Mouse (Mus musculus) liver, embryonic 12.5 days (tissue): ENCODE measurements around the gene Inpp5f. TPM values are rescaled to one million over a fixed set of nuclear protein-coding genes. Genes with fewer than 3 reads are reported as not detected.
"Not testable (repeated sequence)": the region's sequence is repeated elsewhere in the genome, so short reads cannot be mapped to it uniquely, and the experiment has no call there.

Source experiments
- ATAC-seq: fragments of 200-750 bp; cut with Nextera tagmentation; 2 replicates; pipeline ENCODE4 v1.8.0; 2017; ENCODE audit warnings: moderate number of reproducible peaks, mild to moderate bottlenecking, moderate library complexity
- H3K27ac ChIP-seq: fragments of 300-500 bp; sonication (generic); 2 replicates; pipeline ENCODE4 v1.5.1; 2016; ENCODE audit warnings: mild to moderate bottlenecking
- H3K27me3 ChIP-seq: fragments of 300-500 bp; sonication (generic); replicated peaks from 2 replicates; pipeline ENCODE4 v1.6.1; 2016; ENCODE audit warnings: mild to moderate bottlenecking, moderate library complexity
- H3K36me3 ChIP-seq: fragments of 300-500 bp; sonication (generic); 2 replicates; pipeline ENCODE4 v1.6.1; 2016; ENCODE audit warnings: mild to moderate bottlenecking, moderate library complexity
- H3K4me1 ChIP-seq: fragments of 300-500 bp; sonication (generic); 2 replicates; pipeline ENCODE4 v1.6.1; 2016
- H3K4me2 ChIP-seq: fragments of 300-500 bp; sonication (generic); 2 replicates; pipeline ENCODE4 v1.6.1; 2016; ENCODE audit warnings: mild to moderate bottlenecking, moderate library complexity
- H3K4me3 ChIP-seq: fragments of 300-500 bp; sonication (generic); 2 replicates; pipeline ENCODE4 v1.5.1; 2016; ENCODE audit warnings: mild to moderate bottlenecking, moderate library complexity
- H3K9ac ChIP-seq: fragments of 300-500 bp; sonication (generic); 2 replicates; pipeline ENCODE4 v1.6.1; 2016; ENCODE audit warnings: mild to moderate bottlenecking, moderate library complexity
- H3K9me3 ChIP-seq: fragments of 300-500 bp; sonication (generic); replicated peaks from 2 replicates; pipeline ENCODE4 v1.6.1; 2016; ENCODE audit warnings: mild to moderate bottlenecking, moderate library complexity
- WGBS: fragments of 180-500 bp; shearing (Covaris S2); methylation state at CpG from one replicate; pipeline ENCODE4 v1.1.7; 2016; ENCODE audit not compliant: insufficient replicate concordance; 5-methylcytosine and 5-hydroxymethylcytosine counted together
- polyA plus RNA-seq: library from polyadenylated mRNA; unstranded; fragments of >200 nt; fragmentation: Nextera tagmentation; extraction: Ambion mirVana; gene quantifications from 2 replicates; pipeline ENCODE4 v1.2.1, GENCODE M21; 2016

Inpp5f gene
- polyA plus RNA-seq, 1 experiment from 2014 or later, result 9.3 TPM

GRCm38 (mm10) chr7:128672408-128673010 is 61.4 kb downstream of the Inpp5f start:
- peak overlapping the region; percentile 42 for H3K4me3 ChIP-seq
- H3K36me3 ChIP-seq, result peaks cover 29% of the 10 kb centered on the region
- H3K27ac ChIP-seq, result peak overlapping the region; percentile 91

GRCm38 (mm10) chr7:128678546-128678945 is 67.4 kb downstream of the Inpp5f start:
- ATAC-seq, result no peak
- H3K4me3 ChIP-seq, result no peak overlapping the region
- H3K9ac ChIP-seq, result no peak overlapping the region
- peaks cover 20% of the 10 kb centered on the region for H3K36me3 ChIP-seq
- no peak overlapping the region for H3K4me2 ChIP-seq
- no peak overlapping the region for H3K27ac ChIP-seq
- WGBS, result 62% methylated on average over 3 of the region's 3 CpGs
- H3K9me3 ChIP-seq, result no peaks in the 10 kb centered on the region
- peaks cover 3% of the 10 kb centered on the region for H3K4me1 ChIP-seq
- H3K27me3 ChIP-seq, result no peaks in the 10 kb centered on the region

More at GRCm38 (mm10) chr7:128672408-128673010, 61.4 kb downstream of the Inpp5f start:
- no peaks in the 10 kb centered on the region for H3K9me3 ChIP-seq
- H3K4me1 ChIP-seq, result peaks cover 51% of the 10 kb centered on the region
- H3K9ac ChIP-seq, result peak overlapping the region; percentile 56
- no peaks in the 10 kb centered on the region for H3K27me3 ChIP-seq
- 5% methylated on average over 15 of the region's 15 CpGs for WGBS
- H3K4me2 ChIP-seq, result peak overlapping the region; percentile 73
- peak; percentile 97 for ATAC-seq

- peaks cover 9% of the 10 kb centered on the region for H3K4me1 ChIP-seq
- H3K9me3 ChIP-seq, result no peaks in the 10 kb centered on the region
- peak overlapping the region; percentile 77 for H3K4me2 ChIP-seq
- 53% methylated on average over 56 of the region's 56 CpGs for WGBS
- H3K9ac ChIP-seq, result peak overlapping the region; percentile 43
- no peak overlapping the region for H3K27ac ChIP-seq
- peak; percentile 75 for ATAC-seq
- peaks cover 45% of the 10 kb centered on the region for H3K36me3 ChIP-seq
- peak overlapping the region; percentile 61 for H3K4me3 ChIP-seq
- no peaks in the 10 kb centered on the region for H3K27me3 ChIP-seq
These were observed 76.9 kb downstream of the Inpp5f start for GRCm38 (mm10) chr7:128687821-128688564.

GRCm38 (mm10) chr7:128689347-128689746 is 78.2 kb downstream of the Inpp5f start:
- H3K9ac ChIP-seq, result no peak overlapping the region
- no peaks in the 10 kb centered on the region for H3K27me3 ChIP-seq
- no peak overlapping the region for H3K4me2 ChIP-seq
- 80% methylated on average over 8 of the region's 8 CpGs for WGBS
- no peak overlapping the region for H3K4me3 ChIP-seq
- peaks cover 9% of the 10 kb centered on the region for H3K4me1 ChIP-seq
- ATAC-seq, result no peak
- no peaks in the 10 kb centered on the region for H3K9me3 ChIP-seq
- H3K27ac ChIP-seq, result no peak overlapping the region
- H3K36me3 ChIP-seq, result peaks cover 48% of the 10 kb centered on the region

GRCm38 (mm10) chr7:128690070-128690469 is 78.9 kb downstream of the Inpp5f start:
- H3K9ac ChIP-seq, result no peak overlapping the region
- H3K27ac ChIP-seq, result no peak overlapping the region
- H3K4me1 ChIP-seq, result peaks cover 15% of the 10 kb centered on the region
- H3K36me3 ChIP-seq, result peaks cover 49% of the 10 kb centered on the region
- peak; percentile 56; the same call in 1 of the 2 replicates for ATAC-seq
- H3K4me3 ChIP-seq, result no peak overlapping the region
- H3K27me3 ChIP-seq, result no peaks in the 10 kb centered on the region
- H3K4me2 ChIP-seq, result no peak overlapping the region
- no peaks in the 10 kb centered on the region for H3K9me3 ChIP-seq
- WGBS, result 15% methylated on average over 7 of the region's 7 CpGs

- 72% methylated on average over 7 of the region's 7 CpGs for WGBS
- ATAC-seq, result no peak
These were observed 79.7 kb downstream of the Inpp5f start for GRCm38 (mm10) chr7:128690796-128691195.

GRCm38 (mm10) chr7:128692163-128692562 is 81.0 kb downstream of the Inpp5f start:
- Histone ChIP-seq H3K9ac (no peak overlapping the region), H3K9me3 (no peaks in the 10 kb centered on the region), H3K27me3 (no peaks in the 10 kb centered on the region), H3K4me2 (no peak overlapping the region), H3K4me1 (peaks cover 20% of the 10 kb centered on the region), H3K4me3 (no peak overlapping the region), H3K27ac (no peak overlapping the region), H3K36me3 (peaks cover 53% of the 10 kb centered on the region)
- 86% methylated on average over 7 of the region's 7 CpGs for WGBS
- ATAC-seq, result no peak

More at GRCm38 (mm10) chr7:128690796-128691195, 79.7 kb downstream of the Inpp5f start:
- Histone ChIP-seq H3K4me1 (peaks cover 20% of the 10 kb centered on the region), H3K27me3 (no peaks in the 10 kb centered on the region), H3K4me2 (no peak overlapping the region), H3K9me3 (no peaks in the 10 kb centered on the region), H3K9ac (no peak overlapping the region), H3K4me3 (no peak overlapping the region), H3K36me3 (peaks cover 46% of the 10 kb centered on the region), H3K27ac (no peak overlapping the region)

- WGBS, result 31% methylated on average over 10 of the region's 10 CpGs
- ATAC-seq, result peak; percentile 67
- H3K36me3 ChIP-seq, result peaks cover 67% of the 10 kb centered on the region
These were observed 83.7 kb downstream of the Inpp5f start for GRCm38 (mm10) chr7:128694848-128695247.

GRCm38 (mm10) chr7:128699959-128700358 is 88.8 kb downstream of the Inpp5f start:
- H3K9ac ChIP-seq, H3K4me1 ChIP-seq, H3K9me3 ChIP-seq, H3K4me2 ChIP-seq, H3K4me3 ChIP-seq, H3K27ac ChIP-seq, H3K27me3 ChIP-seq: not testable (repeated sequence)
- WGBS, result 56% methylated on average over 6 of the region's 6 CpGs
- H3K36me3 ChIP-seq, result peaks cover 90% of the 10 kb centered on the region
- peak; percentile 54; the same call in 1 of the 2 replicates for ATAC-seq

More at GRCm38 (mm10) chr7:128694848-128695247, 83.7 kb downstream of the Inpp5f start:
- Histone ChIP-seq H3K9me3 (no peaks in the 10 kb centered on the region), H3K9ac (no peak overlapping the region), H3K4me1 (peaks cover 13% of the 10 kb centered on the region), H3K27ac (no peak overlapping the region), H3K27me3 (no peaks in the 10 kb centered on the region), H3K4me2 (no peak overlapping the region), H3K4me3 (no peak overlapping the region)

GRCm38 (mm10) chr7:128705735-128706134 is 94.6 kb downstream of the Inpp5f start:
- Histone ChIP-seq H3K27me3 (no peaks in the 10 kb centered on the region), H3K9ac (no peak overlapping the region), H3K36me3 (peaks cover 96% of the 10 kb centered on the region), H3K4me3 (no peak overlapping the region), H3K4me2 (no peak overlapping the region), H3K4me1 (no peaks in the 10 kb centered on the region), H3K9me3 (no peaks in the 10 kb centered on the region), H3K27ac (no peak overlapping the region)
- ATAC-seq, result peak; percentile 63
- 25% methylated on average over 4 of the region's 4 CpGs for whole genome bisulfite sequencing

GRCm38 (mm10) chr7:128717991-128718390 is 106.9 kb downstream of the Inpp5f start:
- no peak overlapping the region for H3K27ac ChIP-seq
- no peak for ATAC-seq
- 72% methylated on average over 4 of the region's 4 CpGs for WGBS
- H3K36me3 ChIP-seq, result peaks cover 94% of the 10 kb centered on the region
- no peak overlapping the region for H3K4me3 ChIP-seq
- no peak overlapping the region for H3K4me2 ChIP-seq
- H3K9me3 ChIP-seq, result no peaks in the 10 kb centered on the region
- no peak overlapping the region for H3K9ac ChIP-seq
- no peaks in the 10 kb centered on the region for H3K27me3 ChIP-seq
- no peaks in the 10 kb centered on the region for H3K4me1 ChIP-seq

GRCm38 (mm10) chr7:128724761-128725160 is 113.6 kb downstream of the Inpp5f start:
- H3K9ac ChIP-seq, result no peak overlapping the region
- H3K4me2 ChIP-seq, result no peak overlapping the region
- WGBS, result 47% methylated on average over 4 of the region's 4 CpGs
- no peaks in the 10 kb centered on the region for H3K9me3 ChIP-seq
- no peaks in the 10 kb centered on the region for H3K27me3 ChIP-seq
- no peak overlapping the region for H3K4me3 ChIP-seq
- H3K27ac ChIP-seq, result 0 out of 2 replicates have a peak overlapping the region, but pooled peaks have one; percentile 6
- ATAC-seq, result peak; percentile 64; the same call in 1 of the 2 replicates
- peaks cover 49% of the 10 kb centered on the region for H3K36me3 ChIP-seq
- peaks cover 46% of the 10 kb centered on the region for H3K4me1 ChIP-seq
